Mouse (Mus musculus): Measurements from ENCODE around the gene Arvcf. TPM values are rescaled to one million over a fixed set of nuclear protein-coding genes. Genes with fewer than 3 reads are reported as not detected.

Gene Arvcf
- polyA plus RNA-seq, 2 experiments, result 6.4 to 7.4 TPM

- H3K4me1 ChIP-seq (replicated peaks; ENCODE audit: control insufficient read depth in 2 of 2, insufficient read depth in 2 of 2, low read length in 1 of 2), result peaks cover 22 to 25% of the 10 kb centered on the region in 2 experiments
- no peak overlapping the region for H3K4me2 ChIP-seq (ENCODE audit: low read depth)
- WGBS (ENCODE audit: insufficient replicate concordance), result 76% methylated on average over 6 of the region's 7 CpGs
- DNase-seq (ENCODE audit: low read depth in 3 of 3, low spot score in 3 of 3), result no peak
- no peaks in the 10 kb centered on the region for H3K36me3 ChIP-seq (replicated peaks; ENCODE audit: control insufficient read depth, insufficient read depth, low read depth)
- TF ChIP-seq EP300 (IDR thresholded peaks at IDR 0.05; ENCODE audit: low read depth) (no peak), CTCF (IDR thresholded peaks at IDR 0.05; ENCODE audit: low read depth) (no peak)
- H3K9me3 ChIP-seq (ENCODE audit: control insufficient read depth, low read length), result no peaks in the 10 kb centered on the region
- no peak overlapping the region for H3K4me3 ChIP-seq (ENCODE audit: insufficient read depth in 1 of 2, low read depth in 2 of 2, low read length in 2 of 2)
- H3K27me3 ChIP-seq (ENCODE audit: control insufficient read depth, insufficient read depth, low read length), result no peaks in the 10 kb centered on the region
- H3K27ac ChIP-seq, result no peak overlapping the region
- no peak for ATAC-seq (ENCODE audit: insufficient read depth)
- H3K9ac ChIP-seq (replicated peaks), result no peak overlapping the region
Measured at GRCm38 (mm10) chr16:18395620-18396036, 47.6 kb downstream of the Arvcf start.

GRCm38 (mm10) chr16:18396201-18396600 lies 48.2 kb downstream of the Arvcf start:
- ATAC-seq (ENCODE audit: insufficient read depth) (no peak), DNase-seq (ENCODE audit: low read depth in 3 of 3, low spot score in 3 of 3) (no peak)
- no peak overlapping the region for H3K4me3 ChIP-seq (ENCODE audit: insufficient read depth in 1 of 2, low read depth in 2 of 2, low read length in 2 of 2)
- 78% methylated on average over 2 of the region's 2 CpGs for WGBS (ENCODE audit: insufficient replicate concordance)
- no peak overlapping the region for H3K9ac ChIP-seq (replicated peaks)
- H3K27me3 ChIP-seq (ENCODE audit: control insufficient read depth, insufficient read depth, low read length), result no peaks in the 10 kb centered on the region
- peaks cover 22 to 23% of the 10 kb centered on the region in 2 experiments for H3K4me1 ChIP-seq (replicated peaks; ENCODE audit: control insufficient read depth in 2 of 2, insufficient read depth in 2 of 2, low read length in 1 of 2)
- H3K27ac ChIP-seq, result no peak overlapping the region
- no peaks in the 10 kb centered on the region for H3K9me3 ChIP-seq (ENCODE audit: control insufficient read depth, low read length)
- H3K4me2 ChIP-seq (ENCODE audit: low read depth), result no peak overlapping the region
- H3K36me3 ChIP-seq (replicated peaks; ENCODE audit: control insufficient read depth, insufficient read depth, low read depth), result no peaks in the 10 kb centered on the region
- no peak for TF ChIP-seq EP300 (IDR thresholded peaks at IDR 0.05; ENCODE audit: low read depth)
- TF ChIP-seq CTCF (IDR thresholded peaks at IDR 0.05; ENCODE audit: low read depth), result no peak

GRCm38 (mm10) chr16:18396791-18397621 lies 49.0 kb downstream of the Arvcf start:
- 85% methylated on average over 27 of the region's 27 CpGs for WGBS (ENCODE audit: insufficient replicate concordance)
- Histone ChIP-seq H3K4me3 (ENCODE audit: insufficient read depth in 1 of 2, low read depth in 2 of 2, low read length in 2 of 2) (no peak overlapping the region), H3K4me2 (ENCODE audit: low read depth) (no peak overlapping the region), H3K9ac (replicated peaks) (no peak overlapping the region), H3K27me3 (ENCODE audit: control insufficient read depth, insufficient read depth, low read length) (no peaks in the 10 kb centered on the region), H3K27ac (no peak overlapping the region), H3K9me3 (ENCODE audit: control insufficient read depth, low read length) (no peaks in the 10 kb centered on the region), H3K4me1 (replicated peaks; ENCODE audit: control insufficient read depth in 2 of 2, insufficient read depth in 2 of 2, low read length in 1 of 2) (peaks cover 15 to 19% of the 10 kb centered on the region in 2 experiments), H3K36me3 (replicated peaks; ENCODE audit: control insufficient read depth, insufficient read depth, low read depth) (no peaks in the 10 kb centered on the region)
- DNase-seq (ENCODE audit: low read depth in 3 of 3, low spot score in 3 of 3), result no peak
- ATAC-seq (ENCODE audit: insufficient read depth), result no peak
- TF ChIP-seq CTCF (IDR thresholded peaks at IDR 0.05; ENCODE audit: low read depth) (no peak), EP300 (IDR thresholded peaks at IDR 0.05; ENCODE audit: low read depth) (no peak)

GRCm38 (mm10) chr16:18400028-18400427 lies 52.0 kb downstream of the Arvcf start:
- Histone ChIP-seq H3K36me3 (replicated peaks; ENCODE audit: control insufficient read depth, insufficient read depth, low read depth) (no peaks in the 10 kb centered on the region), H3K4me1 (replicated peaks; ENCODE audit: control insufficient read depth in 2 of 2, insufficient read depth in 2 of 2, low read length in 1 of 2) (no peaks in the 10 kb centered on the region), H3K9ac (replicated peaks) (no peak overlapping the region), H3K4me2 (ENCODE audit: low read depth) (no peak overlapping the region), H3K27ac (no peak overlapping the region), H3K9me3 (ENCODE audit: control insufficient read depth, low read length) (no peaks in the 10 kb centered on the region), H3K4me3 (ENCODE audit: insufficient read depth in 1 of 2, low read depth in 2 of 2, low read length in 2 of 2) (no peak overlapping the region), H3K27me3 (ENCODE audit: control insufficient read depth, insufficient read depth, low read length) (no peaks in the 10 kb centered on the region)
- ATAC-seq (ENCODE audit: insufficient read depth), result no peak
- no peak for DNase-seq (ENCODE audit: low read depth in 3 of 3, low spot score in 3 of 3)
- TF ChIP-seq CTCF (IDR thresholded peaks at IDR 0.05; ENCODE audit: low read depth), result no peak
- TF ChIP-seq EP300 (IDR thresholded peaks at IDR 0.05; ENCODE audit: low read depth), result no peak
- 65% methylated on average over 9 of the region's 9 CpGs for WGBS (ENCODE audit: insufficient replicate concordance)

- no peak for TF ChIP-seq EP300 (IDR thresholded peaks at IDR 0.05; ENCODE audit: low read depth)
- no peak for TF ChIP-seq CTCF (IDR thresholded peaks at IDR 0.05; ENCODE audit: low read depth)
- Histone ChIP-seq H3K4me3 (ENCODE audit: insufficient read depth in 1 of 2, low read depth in 2 of 2, low read length in 2 of 2) (no peak overlapping the region), H3K9me3 (ENCODE audit: control insufficient read depth, low read length) (no peaks in the 10 kb centered on the region), H3K27me3 (ENCODE audit: control insufficient read depth, insufficient read depth, low read length) (no peaks in the 10 kb centered on the region), H3K36me3 (replicated peaks; ENCODE audit: control insufficient read depth, insufficient read depth, low read depth) (no peaks in the 10 kb centered on the region), H3K27ac (no peak overlapping the region), H3K9ac (replicated peaks) (no peak overlapping the region), H3K4me1 (replicated peaks; ENCODE audit: control insufficient read depth in 2 of 2, insufficient read depth in 2 of 2, low read length in 1 of 2) (0 out of 4 replicates have a peak, but pooled peaks cover 0 to 1% of the 10 kb centered on the region in 2 experiments), H3K4me2 (ENCODE audit: low read depth) (no peak overlapping the region)
- ATAC-seq (ENCODE audit: insufficient read depth), result no peak
- DNase-seq (ENCODE audit: low read depth in 3 of 3, low spot score in 3 of 3), result no peak
- 77% methylated on average over 7 of the region's 7 CpGs for WGBS (ENCODE audit: insufficient replicate concordance)
Measured at GRCm38 (mm10) chr16:18400472-18401216, 52.7 kb downstream of the Arvcf start.
